Mouse (Mus musculus) lung, adult 2 months (tissue): ENCODE data around the gene Fanci. TPM values are rescaled to one million over a fixed set of nuclear protein-coding genes. Genes with fewer than 3 reads are reported as not detected.
A peak's percentile ranks its signal among the peaks of the same experiment; 100 is the strongest.

Experiments
- DNase-seq: peaks from one replicate; pipeline ENCODE4 v3.0.0; 2022
- H3K4me1 ChIP-seq: fragments of 200-500 bp; 2 replicates; pipeline ENCODE4 v1.6.1; 2011; ENCODE audit warnings: low read length; ENCODE audit not compliant: control insufficient read depth, insufficient read depth
- H3K4me3 ChIP-seq: fragments of 200-500 bp; replicated peaks from 2 replicates; pipeline ENCODE3; 2011; ENCODE audit warnings: low read depth, mild to moderate bottlenecking, control low read depth, low read length; ENCODE audit errors: extremely low read depth
- CTCF ChIP-seq: fragments of 200-500 bp; IDR thresholded peaks from 2 replicates; pipeline ENCODE4 v1.5.1; 2011; ENCODE audit warnings: mild to moderate bottlenecking, low read length, control low read depth; ENCODE audit not compliant: insufficient read depth
- POLR2A ChIP-seq: fragments of 200-500 bp; IDR thresholded peaks from 2 replicates; pipeline ENCODE4 v1.6.1; 2011; ENCODE audit warnings: low read depth, mild to moderate bottlenecking, control low read depth, low read length, borderline replicate concordance; ENCODE audit errors: extremely low read depth
- WGBS: fragments of 180-500 bp; shearing (Covaris S2); methylation state at CpG from one replicate; pipeline ENCODE4 v1.1.7; 2018; 5-methylcytosine and 5-hydroxymethylcytosine counted together
- polyA plus RNA-seq: library from polyadenylated mRNA; depleted of rRNA; stranded (reverse); fragments of >200 nt; gene quantifications from 2 replicates; pipeline ENCODE4 v1.2.3, GENCODE M21; 2012

Gene Fanci
- polyA plus RNA-seq, 1 experiment: 0.39 TPM

DNA sequence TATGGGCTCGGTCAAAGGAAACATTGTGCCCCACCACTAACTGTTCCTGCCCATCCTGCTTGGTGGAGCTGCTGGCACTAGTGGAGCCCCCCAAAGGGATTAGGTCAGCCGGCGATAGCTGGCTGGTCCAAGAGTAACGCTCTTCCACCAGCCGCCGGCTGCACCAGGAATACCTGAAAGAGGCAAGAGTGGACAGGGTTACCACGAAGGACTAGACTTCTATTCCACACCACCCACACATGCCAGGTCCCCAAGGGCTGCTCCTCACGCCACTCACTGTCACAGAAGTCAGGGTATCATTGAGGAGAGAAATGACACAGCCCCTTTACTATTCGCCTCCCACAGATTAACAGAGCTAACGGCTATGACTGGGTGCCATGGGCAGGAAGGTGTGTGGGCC lies 70.0 kb downstream of the Fanci start:
- H3K4me1 ChIP-seq: no peaks in the 10 kb centered on the region; the same call in 1 of the 2 replicates
- TF ChIP-seq POLR2A (no peak), CTCF (no peak)
- WGBS: 96% methylated on average over 10 of the region's 10 CpGs

DNA sequence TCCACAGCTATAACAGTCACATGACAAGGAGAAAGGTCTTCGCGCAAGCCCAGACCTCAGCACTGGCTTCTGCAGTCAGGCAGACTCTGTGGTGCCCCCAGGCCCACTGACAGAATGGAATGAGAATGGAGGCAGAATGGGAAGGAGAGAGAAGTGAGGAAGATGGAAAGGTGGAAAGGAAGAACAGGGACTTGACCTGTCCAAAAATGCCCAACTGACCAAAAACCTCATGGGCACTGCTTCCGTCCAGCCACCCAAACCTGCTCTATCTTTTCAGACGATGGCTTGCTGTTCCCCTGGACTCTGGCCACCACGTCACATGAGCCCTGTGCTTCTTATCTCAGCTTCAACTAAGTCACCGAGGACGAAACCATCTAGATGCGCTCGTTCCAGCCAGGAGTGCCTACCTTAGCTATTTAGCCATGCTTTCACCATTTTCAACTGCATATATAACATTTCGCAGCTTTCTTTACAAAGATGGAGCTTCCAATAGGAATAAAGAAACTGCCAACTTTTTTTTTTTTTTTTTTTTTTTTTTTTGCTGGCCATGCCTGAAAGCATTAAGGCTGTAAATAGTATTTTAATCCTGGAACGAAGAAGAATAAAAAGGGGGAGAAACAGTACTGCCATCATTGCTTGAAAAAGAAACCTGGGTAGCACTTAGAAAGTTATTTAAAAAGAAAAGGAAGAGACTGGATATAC lies 71.8 kb downstream of the Fanci start:
- whole genome bisulfite sequencing: 80% methylated on average over 11 of the region's 11 CpGs
- DNase-seq: no peak
- Histone ChIP-seq H3K4me3 (no peak overlapping the region), H3K4me1 (peaks cover 4% of the 10 kb centered on the region; the same call in 1 of the 2 replicates)
- TF ChIP-seq POLR2A (no peak), CTCF (no peak)

More for the DNA sequence above, 70.0 kb downstream of the Fanci start:
- DNase-seq: no peak
- no peak overlapping the region for H3K4me3 ChIP-seq

DNA sequence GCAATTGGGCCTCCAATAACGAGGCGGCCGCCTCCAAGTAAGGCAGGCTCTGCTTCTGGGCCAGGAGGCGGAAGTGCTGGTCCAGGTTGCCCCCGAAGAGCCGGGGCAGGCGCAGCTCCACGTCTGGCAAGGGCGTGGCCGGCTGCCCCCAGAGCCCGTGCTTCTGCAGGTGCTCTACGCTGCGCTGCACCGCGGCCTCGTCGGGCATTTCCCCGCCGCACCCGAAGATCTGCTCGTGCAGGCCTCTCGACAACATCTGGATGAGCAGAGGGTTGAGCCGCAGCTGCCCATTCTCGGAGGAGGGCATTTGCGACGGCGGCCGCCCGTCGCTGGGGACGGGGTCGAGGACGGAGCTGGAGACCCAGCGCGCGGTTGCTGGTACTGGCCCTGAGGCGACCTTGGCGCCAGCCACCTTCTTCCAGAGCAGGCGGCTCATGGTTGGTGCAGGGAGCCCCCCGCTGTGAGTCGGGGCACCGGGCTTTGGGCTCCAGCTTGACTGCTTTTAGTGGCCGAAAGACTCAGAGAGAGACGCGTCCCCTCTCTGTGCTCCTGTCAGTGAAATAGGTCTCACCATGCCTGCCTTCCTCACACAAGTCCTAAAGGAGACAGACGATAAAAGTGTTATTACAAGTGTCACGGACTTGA lies 73.2 kb downstream of the Fanci start:
- TF ChIP-seq POLR2A (no peak), CTCF (no peak)
- no peak for DNase-seq
- H3K4me3 ChIP-seq: peak overlapping the region; percentile 66
- WGBS: 17% methylated on average over 47 of the region's 47 CpGs
- peaks cover 4% of the 10 kb centered on the region; the same call in 1 of the 2 replicates for H3K4me1 ChIP-seq

DNA sequence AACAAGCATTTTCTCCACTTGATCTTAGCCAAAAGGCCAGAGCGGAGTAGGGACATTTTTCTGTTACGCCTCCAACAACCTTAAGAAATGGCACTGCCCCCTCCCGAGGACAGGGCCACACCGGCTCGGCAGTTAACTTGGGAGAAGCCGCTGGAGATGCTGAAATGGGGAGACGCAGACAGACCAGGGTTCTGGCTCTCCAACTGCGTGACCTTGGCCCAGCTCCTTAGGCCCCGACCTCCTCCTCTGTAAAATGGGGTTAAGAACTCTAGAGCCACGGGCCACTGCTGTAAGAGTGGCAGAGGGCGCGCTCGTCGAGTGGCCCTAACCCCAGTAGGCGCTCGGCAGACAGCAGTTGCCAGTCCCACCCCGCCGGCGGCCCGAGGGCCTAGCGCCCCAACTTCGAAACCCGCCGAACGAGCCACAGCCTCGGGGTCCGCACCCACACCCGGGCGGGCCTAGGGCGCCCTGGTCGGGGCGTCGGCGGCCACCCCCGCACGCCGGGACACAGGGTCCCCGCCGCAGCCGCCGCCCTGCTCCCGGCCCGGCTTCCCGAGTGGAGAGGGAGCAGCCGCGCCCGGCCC lies 73.8 kb downstream of the Fanci start:
- DNase-seq: peak; percentile 77
- Histone ChIP-seq H3K4me1 (peaks cover 4% of the 10 kb centered on the region; the same call in 1 of the 2 replicates), H3K4me3 (peak overlapping the region; percentile 66)
- under 1% methylated on average over 41 of the region's 47 CpGs for WGBS
- TF ChIP-seq CTCF: no peak
- peak; percentile 8; the same call in 1 of the 2 replicates for TF ChIP-seq POLR2A

DNA sequence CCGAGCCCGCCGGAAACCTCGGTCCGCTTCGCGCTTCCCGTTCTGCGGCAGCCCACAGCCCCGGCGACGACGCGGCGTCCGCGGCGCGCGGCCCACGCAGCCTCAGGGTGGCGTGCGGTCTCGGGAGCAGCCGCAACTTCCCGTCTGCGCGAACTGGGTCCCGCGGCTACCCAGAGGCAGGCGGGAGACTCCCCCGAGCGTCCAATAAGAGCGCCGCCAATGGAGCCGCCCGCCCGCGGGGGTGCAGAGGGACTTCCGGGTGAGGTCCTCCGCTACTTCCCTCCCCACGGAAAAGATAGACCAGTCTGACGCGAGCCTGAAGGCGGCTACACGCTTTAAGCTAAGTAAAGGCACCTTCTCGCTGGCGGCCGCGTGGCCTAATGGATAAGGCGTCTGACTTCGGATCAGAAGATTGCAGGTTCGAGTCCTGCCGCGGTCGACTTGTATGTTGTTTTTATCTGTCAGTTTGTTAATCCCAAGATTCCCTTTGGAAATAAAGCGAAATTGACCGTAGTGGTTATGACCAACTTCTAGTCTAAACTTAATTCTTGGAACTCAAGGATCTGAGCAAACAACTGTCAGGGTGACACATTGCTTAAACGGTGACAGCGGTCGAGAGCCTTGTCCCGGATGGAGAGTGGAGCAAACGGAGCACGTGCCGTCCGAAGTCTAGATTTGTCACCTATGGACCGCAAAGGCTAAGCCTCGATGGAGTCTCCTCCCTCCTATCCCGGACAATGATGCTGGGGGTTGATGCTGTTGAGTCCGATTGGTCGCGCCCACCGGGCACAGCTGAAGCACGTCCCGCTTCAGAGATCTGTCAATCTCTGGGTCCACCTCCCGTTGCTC lies 74.5 kb downstream of the Fanci start, which contains the start of gene Polg:
Polg (minus strand) TSS at position 310 of the 849 bp plus-strand sequence.
- TF ChIP-seq CTCF (no peak), POLR2A (peak; percentile 78; the same call in 1 of the 2 replicates)

DNA sequence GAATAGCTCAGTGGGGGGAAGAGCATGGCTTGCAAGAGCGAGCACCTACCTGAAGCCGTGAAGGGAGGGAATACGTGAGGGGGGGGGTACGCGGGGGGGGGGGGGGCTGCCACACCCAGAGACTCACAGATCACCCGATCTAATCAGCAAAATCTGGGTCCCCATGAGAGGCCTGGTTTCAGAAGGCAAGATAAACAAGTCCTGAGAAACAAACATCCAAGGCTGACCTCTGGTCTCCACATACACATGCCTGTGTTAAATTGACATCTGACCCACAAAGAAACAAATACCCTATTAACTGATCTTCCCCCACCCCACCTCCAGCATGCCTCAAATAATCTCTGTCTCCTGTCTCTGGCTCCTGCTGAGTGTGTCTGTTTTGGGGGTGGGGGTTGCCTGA lies 76.2 kb downstream of the Fanci start:
- H3K4me1 ChIP-seq: peaks cover 4% of the 10 kb centered on the region; the same call in 1 of the 2 replicates
- no peak for DNase-seq
- 14% methylated on average over 4 of the region's 6 CpGs for WGBS
- no peak for TF ChIP-seq CTCF
- no peak for TF ChIP-seq POLR2A
- no peak overlapping the region for H3K4me3 ChIP-seq

More for the DNA sequence above, 74.5 kb downstream of the Fanci start, which contains the start of gene Polg:
- under 1% methylated on average over 76 of the region's 76 CpGs for WGBS
- Histone ChIP-seq H3K4me1 (peaks cover 4% of the 10 kb centered on the region; the same call in 1 of the 2 replicates), H3K4me3 (peak within 1 kb of the TSS; percentile 86)
- DNase-seq: peak; percentile 99

DNA sequence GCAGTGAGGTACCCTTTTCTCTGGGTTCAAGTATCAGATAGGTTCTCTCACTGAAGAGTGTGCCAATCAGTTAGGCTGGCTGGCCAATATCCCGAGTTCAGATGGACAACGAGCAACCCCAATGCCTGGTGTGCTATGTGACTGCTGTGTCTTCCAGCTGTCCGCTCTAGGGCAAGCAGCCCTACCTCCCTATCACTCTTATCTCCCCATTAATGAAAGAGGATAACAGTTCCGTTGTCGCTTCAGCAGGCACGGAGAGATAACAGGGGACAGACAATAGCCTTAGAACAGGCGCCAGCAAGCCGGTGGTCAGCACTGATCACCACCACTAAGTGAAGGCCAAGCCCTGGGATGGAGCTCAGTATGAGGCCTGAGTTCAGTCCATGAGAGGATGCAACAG lies 77.3 kb downstream of the Fanci start:
- 52% methylated on average over 8 of the region's 8 CpGs for WGBS
- Histone ChIP-seq H3K4me3 (no peak overlapping the region), H3K4me1 (peaks cover 4% of the 10 kb centered on the region; the same call in 1 of the 2 replicates)
- DNase-seq: no peak
- TF ChIP-seq CTCF (no peak), POLR2A (no peak)

DNA sequence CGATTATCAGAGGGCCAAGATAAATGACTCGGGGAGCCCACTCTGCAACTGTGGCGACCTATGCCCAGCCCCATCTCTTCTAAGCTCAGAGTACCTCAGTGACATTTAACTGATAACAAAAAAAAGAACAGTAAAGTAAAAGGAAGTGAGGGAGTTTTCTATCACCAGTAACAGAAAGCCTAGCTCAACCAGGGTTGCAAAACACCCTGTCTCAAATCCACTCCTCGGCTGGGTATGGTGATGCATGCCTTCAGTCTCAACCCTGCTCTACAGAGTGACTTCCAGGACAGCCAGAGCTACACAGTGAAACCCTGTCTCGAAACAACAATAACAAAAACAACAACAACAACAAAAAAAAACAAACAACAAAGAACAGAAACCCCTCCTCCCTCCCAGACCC lies 78.0 kb downstream of the Fanci start:
- no peak for DNase-seq
- WGBS: 75% methylated on average over 5 of the region's 5 CpGs
- Histone ChIP-seq H3K4me3 (no peak overlapping the region), H3K4me1 (peaks cover 5% of the 10 kb centered on the region)
- TF ChIP-seq CTCF (no peak), POLR2A (no peak)

DNA sequence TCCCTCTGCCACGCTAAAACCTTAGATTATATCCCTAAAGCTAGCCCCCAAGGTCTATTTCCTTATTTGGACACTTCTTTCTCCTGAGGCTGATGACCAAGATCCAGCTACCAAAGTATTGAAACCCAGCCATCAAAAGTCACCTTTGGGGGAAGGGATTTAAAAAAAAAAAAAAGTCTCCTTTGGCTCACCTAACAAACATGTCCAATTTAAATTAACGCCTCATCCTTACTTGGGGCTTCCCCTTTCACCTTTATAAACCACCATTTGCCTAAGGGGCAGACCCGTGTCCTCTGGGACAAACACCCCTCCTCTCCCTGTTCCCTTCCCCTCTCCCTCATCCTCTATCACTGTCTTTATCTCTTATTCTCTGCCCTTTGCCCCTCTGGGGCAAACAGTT lies 79.0 kb downstream of the Fanci start:
- no peak for DNase-seq
- Histone ChIP-seq H3K4me1 (peaks cover 6% of the 10 kb centered on the region), H3K4me3 (no peak overlapping the region)
- 59% methylated on average over 3 of the region's 3 CpGs for WGBS
- TF ChIP-seq POLR2A: no peak
- no peak for TF ChIP-seq CTCF
